Mouse (Mus musculus): ENCODE data around the gene H2-DMb2. TPM values are rescaled to one million over a fixed set of nuclear protein-coding genes. Genes with fewer than 3 reads are reported as not detected.

The H2-DMb2 gene
- polyA plus RNA-seq (2011; ENCODE audit: insufficient read depth, insufficient read length, low read depth, missing spikeins): not detected in 2 replicates

GRCm38 (mm10) chr17:34143033-34143432, at the start of gene H2-DMb2:
TSS of gene H2-DMb2 (plus strand) at chr17:34143307.
- Histone ChIP-seq H3K36me3 (ENCODE audit: control insufficient read depth, insufficient read depth, low read length, poor library complexity, severe bottlenecking) (no peaks in the 10 kb centered on the region), H3K9me3 (replicated peaks; ENCODE audit: control insufficient read depth, insufficient read depth, low read length, poor library complexity, severe bottlenecking) (no peaks in the 10 kb centered on the region), H3K4me3 (ENCODE audit: low read depth, low read length) (no peak within 1 kb of the TSS), H3K9ac (ENCODE audit: low read depth, poor library complexity, severe bottlenecking) (no peak within 1 kb of the TSS), H3K4me1 (ENCODE audit: control insufficient read depth, insufficient read depth, low read length) (no peaks in the 10 kb centered on the region), H3K27me3 (ENCODE audit: control insufficient read depth, insufficient read depth, low read length, poor library complexity, severe bottlenecking) (no peaks in the 10 kb centered on the region), H3K27ac (ENCODE audit: insufficient read depth, low read length) (no peak within 1 kb of the TSS)
- no peak for TF ChIP-seq POLR2A (IDR thresholded peaks at IDR 0.05; ENCODE audit: insufficient read depth, low read length)

DNA sequence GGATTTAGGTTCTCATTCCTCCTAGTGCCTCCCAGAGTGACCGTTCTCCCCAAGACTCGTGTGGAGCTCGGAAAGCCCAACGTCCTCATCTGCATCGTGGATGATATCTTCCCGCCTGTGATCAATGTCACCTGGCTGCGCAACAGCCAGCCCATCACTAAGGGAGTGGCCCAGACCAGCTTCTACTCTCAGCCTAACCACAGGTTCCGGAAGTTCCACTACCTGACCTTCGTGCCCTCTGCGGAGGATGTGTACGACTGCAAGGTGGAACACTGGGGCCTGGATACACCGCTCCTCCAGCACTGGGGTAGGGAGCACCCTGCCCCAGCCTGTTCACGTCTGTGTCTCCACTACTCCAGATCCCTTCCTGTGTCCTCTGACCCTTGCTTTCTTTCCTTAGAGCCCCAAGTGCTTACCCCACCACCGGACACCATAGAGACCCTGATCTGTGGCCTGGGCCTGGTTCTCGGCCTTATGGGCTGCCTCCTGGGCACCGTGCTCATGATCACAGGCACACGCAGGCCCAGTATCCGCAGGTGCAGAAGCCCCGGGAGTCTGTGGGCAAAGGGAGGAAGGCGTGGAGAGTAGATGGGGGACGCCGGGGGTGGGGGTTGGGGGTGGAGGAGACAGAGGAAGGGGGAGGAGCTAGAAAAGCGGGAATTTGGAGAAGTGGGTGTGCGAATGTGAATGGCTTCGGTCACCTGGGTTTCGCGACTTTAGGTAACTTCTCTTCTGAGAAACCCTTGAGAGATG, 48.6 kb upstream of the H2-DMb2 start:
- Histone ChIP-seq H3K9ac (ENCODE audit: low read depth, poor library complexity, severe bottlenecking) (no peak overlapping the region), H3K36me3 (ENCODE audit: control insufficient read depth, insufficient read depth, low read length, poor library complexity, severe bottlenecking) (no peaks in the 10 kb centered on the region), H3K4me3 (ENCODE audit: low read depth, low read length) (no peak overlapping the region), H3K27ac (ENCODE audit: insufficient read depth, low read length) (no peak overlapping the region), H3K4me1 (ENCODE audit: control insufficient read depth, insufficient read depth, low read length) (no peaks in the 10 kb centered on the region), H3K9me3 (replicated peaks; ENCODE audit: control insufficient read depth, insufficient read depth, low read length, poor library complexity, severe bottlenecking) (no peaks in the 10 kb centered on the region), H3K27me3 (ENCODE audit: control insufficient read depth, insufficient read depth, low read length, poor library complexity, severe bottlenecking) (no peaks in the 10 kb centered on the region)
- TF ChIP-seq CTCF (IDR thresholded peaks at IDR 0.05; ENCODE audit: low read depth, low read length) (no peak), EP300 (IDR thresholded peaks at IDR 0.05; ENCODE audit: insufficient read depth, low read depth, low read length) (no peak), POLR2A (IDR thresholded peaks at IDR 0.05; ENCODE audit: insufficient read depth, low read length) (no peak)

DNA sequence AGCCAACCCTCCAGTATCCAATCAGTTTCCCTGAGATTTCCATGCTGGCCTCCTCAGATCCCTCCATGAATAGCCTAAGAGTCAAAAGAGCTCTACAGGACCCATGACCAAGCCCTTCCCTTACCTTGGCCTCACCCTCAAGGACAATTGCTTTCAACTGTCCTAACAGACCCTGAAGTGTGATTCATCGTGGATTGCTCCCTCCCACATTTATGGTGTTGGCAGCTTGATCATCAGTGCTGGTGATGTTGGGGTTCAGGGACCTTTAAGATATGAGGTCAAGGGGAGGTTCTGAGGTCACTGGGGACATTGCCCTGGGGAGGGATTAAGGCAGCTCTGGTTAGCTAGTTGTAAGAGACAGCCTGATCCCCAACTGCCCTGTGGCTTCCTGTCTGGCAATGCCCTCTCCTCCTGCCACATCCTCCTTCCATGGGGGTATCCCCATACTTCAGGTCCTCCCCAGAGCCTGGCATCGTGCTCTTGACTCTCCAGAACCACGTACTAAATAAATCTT, 46.6 kb upstream of the H2-DMb2 start:
- Histone ChIP-seq H3K4me3 (ENCODE audit: low read depth, low read length) (no peak overlapping the region), H3K4me1 (ENCODE audit: control insufficient read depth, insufficient read depth, low read length) (no peaks in the 10 kb centered on the region), H3K27ac (ENCODE audit: insufficient read depth, low read length) (no peak overlapping the region), H3K36me3 (ENCODE audit: control insufficient read depth, insufficient read depth, low read length, poor library complexity, severe bottlenecking) (no peaks in the 10 kb centered on the region), H3K9ac (ENCODE audit: low read depth, poor library complexity, severe bottlenecking) (no peak overlapping the region), H3K9me3 (replicated peaks; ENCODE audit: control insufficient read depth, insufficient read depth, low read length, poor library complexity, severe bottlenecking) (no peaks in the 10 kb centered on the region), H3K27me3 (ENCODE audit: control insufficient read depth, insufficient read depth, low read length, poor library complexity, severe bottlenecking) (no peaks in the 10 kb centered on the region)
- TF ChIP-seq POLR2A (IDR thresholded peaks at IDR 0.05; ENCODE audit: insufficient read depth, low read length): no peak

- Histone ChIP-seq H3K9ac (ENCODE audit: low read depth, poor library complexity, severe bottlenecking) (no peak overlapping the region), H3K36me3 (ENCODE audit: control insufficient read depth, insufficient read depth, low read length, poor library complexity, severe bottlenecking) (no peaks in the 10 kb centered on the region), H3K4me1 (ENCODE audit: control insufficient read depth, insufficient read depth, low read length) (no peaks in the 10 kb centered on the region), H3K9me3 (replicated peaks; ENCODE audit: control insufficient read depth, insufficient read depth, low read length, poor library complexity, severe bottlenecking) (no peaks in the 10 kb centered on the region), H3K27ac (ENCODE audit: insufficient read depth, low read length) (no peak overlapping the region), H3K4me3 (ENCODE audit: low read depth, low read length) (no peak overlapping the region), H3K27me3 (ENCODE audit: control insufficient read depth, insufficient read depth, low read length, poor library complexity, severe bottlenecking) (no peaks in the 10 kb centered on the region)
- TF ChIP-seq POLR2A (IDR thresholded peaks at IDR 0.05; ENCODE audit: insufficient read depth, low read length) (no peak), CTCF (IDR thresholded peaks at IDR 0.05; ENCODE audit: low read depth, low read length) (no peak), EP300 (IDR thresholded peaks at IDR 0.05; ENCODE audit: insufficient read depth, low read depth, low read length) (no peak)
Observed at GRCm38 (mm10) chr17:34097272-34097671, 45.8 kb upstream of the H2-DMb2 start.

- Histone ChIP-seq H3K4me3 (ENCODE audit: low read depth, low read length) (no peak overlapping the region), H3K9ac (ENCODE audit: low read depth, poor library complexity, severe bottlenecking) (no peak overlapping the region), H3K4me1 (ENCODE audit: control insufficient read depth, insufficient read depth, low read length) (no peaks in the 10 kb centered on the region), H3K27me3 (ENCODE audit: control insufficient read depth, insufficient read depth, low read length, poor library complexity, severe bottlenecking) (no peaks in the 10 kb centered on the region), H3K36me3 (ENCODE audit: control insufficient read depth, insufficient read depth, low read length, poor library complexity, severe bottlenecking) (no peaks in the 10 kb centered on the region), H3K27ac (ENCODE audit: insufficient read depth, low read length) (no peak overlapping the region), H3K9me3 (replicated peaks; ENCODE audit: control insufficient read depth, insufficient read depth, low read length, poor library complexity, severe bottlenecking) (no peaks in the 10 kb centered on the region)
- TF ChIP-seq CTCF (IDR thresholded peaks at IDR 0.05; ENCODE audit: low read depth, low read length): no peak
- no peak for TF ChIP-seq EP300 (IDR thresholded peaks at IDR 0.05; ENCODE audit: insufficient read depth, low read depth, low read length)
- no peak for TF ChIP-seq POLR2A (IDR thresholded peaks at IDR 0.05; ENCODE audit: insufficient read depth, low read length)
Observed at GRCm38 (mm10) chr17:34098709-34099479, 44.2 kb upstream of the H2-DMb2 start.

DNA sequence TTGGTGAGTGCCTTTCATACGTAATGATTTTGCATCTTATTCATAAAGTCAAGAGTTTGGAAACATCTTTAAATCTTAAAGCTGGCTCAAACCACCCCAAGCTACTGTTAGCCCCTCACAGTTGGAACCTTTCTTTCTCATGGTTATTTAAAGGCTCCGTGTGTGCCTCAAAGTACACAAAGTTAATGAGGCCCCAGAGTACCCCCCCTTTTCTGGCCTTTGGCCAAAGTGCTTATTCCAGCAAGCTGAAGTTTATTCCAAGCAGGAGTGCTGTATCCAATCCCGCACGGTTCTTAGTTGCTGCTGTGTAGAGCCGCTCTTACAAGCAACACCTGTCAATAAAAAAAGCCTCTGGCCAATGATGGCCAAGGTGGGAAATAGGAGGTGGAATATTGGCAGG, 43.6 kb upstream of the H2-DMb2 start:
- H3K4me1 ChIP-seq (ENCODE audit: control insufficient read depth, insufficient read depth, low read length): no peaks in the 10 kb centered on the region
- H3K27ac ChIP-seq (ENCODE audit: insufficient read depth, low read length): no peak overlapping the region
- H3K36me3 ChIP-seq (ENCODE audit: control insufficient read depth, insufficient read depth, low read length, poor library complexity, severe bottlenecking): no peaks in the 10 kb centered on the region
- no peak for TF ChIP-seq CTCF (IDR thresholded peaks at IDR 0.05; ENCODE audit: low read depth, low read length)
- TF ChIP-seq POLR2A (IDR thresholded peaks at IDR 0.05; ENCODE audit: insufficient read depth, low read length): no peak
- no peak for TF ChIP-seq EP300 (IDR thresholded peaks at IDR 0.05; ENCODE audit: insufficient read depth, low read depth, low read length)
- H3K4me3 ChIP-seq (ENCODE audit: low read depth, low read length): no peak overlapping the region
- H3K27me3 ChIP-seq (ENCODE audit: control insufficient read depth, insufficient read depth, low read length, poor library complexity, severe bottlenecking): no peaks in the 10 kb centered on the region
- no peak overlapping the region for H3K9ac ChIP-seq (ENCODE audit: low read depth, poor library complexity, severe bottlenecking)
- no peaks in the 10 kb centered on the region for H3K9me3 ChIP-seq (replicated peaks; ENCODE audit: control insufficient read depth, insufficient read depth, low read length, poor library complexity, severe bottlenecking)

Data from ES-Bruce4 (cell line).